Mouse (Mus musculus) intestine, embryonic 14.5 days (tissue): ENCODE results near the gene 4930402F06Rik. TPM values are rescaled to one million over a fixed set of nuclear protein-coding genes. Genes with fewer than 3 reads are reported as not detected.

Experiments used
- ATAC-seq: fragments of 200-750 bp; cut with Nextera tagmentation; replicated peaks from 2 replicates; pipeline ENCODE4 v1.8.0; 2017; ENCODE audit warnings: low read depth, moderate number of reproducible peaks, moderate TSS enrichment, moderate library complexity; ENCODE audit not compliant: low FRiP score, low TSS enrichment
- DNase-seq: peaks from one replicate; pipeline ENCODE4 v3.0.0-alpha.2; 2018; ENCODE audit warnings: low spot score
- H3K27ac ChIP-seq: fragments of 300-500 bp; sonication (generic); 2 replicates; pipeline ENCODE4 v1.5.1; 2014; ENCODE audit warnings: low read depth, mild to moderate bottlenecking, control low read depth
- H3K27me3 ChIP-seq: fragments of 300-500 bp; sonication (generic); replicated peaks from 2 replicates; pipeline ENCODE4 v1.6.1; 2014; ENCODE audit warnings: low read length, control low read depth; ENCODE audit not compliant: control insufficient read depth, insufficient read depth
- H3K36me3 ChIP-seq: fragments of 300-500 bp; sonication (generic); 2 replicates; pipeline ENCODE4 v1.6.1; 2014; ENCODE audit warnings: low read length, control low read depth; ENCODE audit not compliant: control insufficient read depth, insufficient read depth
- H3K4me1 ChIP-seq: fragments of 300-500 bp; sonication (generic); replicated peaks from 2 replicates; pipeline ENCODE4 v1.6.1; 2014; ENCODE audit warnings: low read length, control low read depth, mixed read lengths; ENCODE audit not compliant: control insufficient read depth, insufficient read depth
- H3K4me2 ChIP-seq: fragments of 300-500 bp; sonication (generic); 2 replicates; pipeline ENCODE4 v1.6.1; 2014; ENCODE audit warnings: low read length
- H3K4me3 ChIP-seq: fragments of 300-500 bp; sonication (generic); 2 replicates; pipeline ENCODE4 v1.5.1; 2014; ENCODE audit warnings: low read depth, low read length, control low read depth, mixed read lengths
- H3K9ac ChIP-seq: fragments of 300-500 bp; sonication (generic); 2 replicates; pipeline ENCODE4 v1.6.1; 2014; ENCODE audit warnings: mild to moderate bottlenecking, low read length
- H3K9me3 ChIP-seq: fragments of 300-500 bp; sonication (generic); 2 replicates; pipeline ENCODE4 v1.6.1; 2016; ENCODE audit warnings: low read length, control low read depth; ENCODE audit not compliant: control insufficient read depth
- WGBS: fragments of 180-500 bp; shearing (Covaris S2); extraction: QIAGEN DNeasy Blood & Tissue Kit; methylation state at CpG from one replicate; pipeline ENCODE4 v1.1.7; 2014; 5-methylcytosine and 5-hydroxymethylcytosine counted together
- polyA plus RNA-seq: library from polyadenylated mRNA; unstranded; fragments of >200 nt; fragmentation: Nextera tagmentation; extraction: Ambion mirVana; gene quantifications from 2 replicates; pipeline ENCODE4 v1.2.1, GENCODE M21; 2014

4930402F06Rik gene
- polyA plus RNA-seq, 1 experiment from 2014 or later: not detected

DNA sequence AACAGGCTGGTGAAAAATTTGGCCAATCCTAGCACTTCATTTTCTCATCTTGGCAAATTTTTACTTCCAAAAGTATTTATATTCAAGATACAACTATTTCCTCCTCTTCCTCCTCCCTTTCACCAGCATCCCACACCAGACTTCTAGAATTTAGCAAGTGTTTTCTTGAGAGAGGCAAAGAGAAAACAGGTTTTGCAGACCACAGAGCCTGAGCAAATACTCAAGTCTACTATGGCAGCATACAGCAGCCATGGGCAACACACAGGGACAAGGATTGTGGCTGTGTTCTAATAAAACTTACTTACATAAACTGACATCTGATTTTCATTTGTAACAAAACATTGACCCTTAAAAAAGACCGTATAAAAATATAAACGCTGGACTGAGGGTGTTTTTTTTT is 65.8 kb downstream of the 4930402F06Rik start:
- Histone ChIP-seq H3K4me1 (peaks cover 10% of the 10 kb centered on the region), H3K27me3 (no peaks in the 10 kb centered on the region), H3K27ac (no peak overlapping the region), H3K4me3 (no peak overlapping the region), H3K9ac (no peak overlapping the region), H3K36me3 (no peaks in the 10 kb centered on the region), H3K9me3 (no peaks in the 10 kb centered on the region), H3K4me2 (no peak overlapping the region)
- DNase-seq (no peak), ATAC-seq (no peak)
- WGBS: 62% methylated on average over 2 of the region's 2 CpGs

DNA sequence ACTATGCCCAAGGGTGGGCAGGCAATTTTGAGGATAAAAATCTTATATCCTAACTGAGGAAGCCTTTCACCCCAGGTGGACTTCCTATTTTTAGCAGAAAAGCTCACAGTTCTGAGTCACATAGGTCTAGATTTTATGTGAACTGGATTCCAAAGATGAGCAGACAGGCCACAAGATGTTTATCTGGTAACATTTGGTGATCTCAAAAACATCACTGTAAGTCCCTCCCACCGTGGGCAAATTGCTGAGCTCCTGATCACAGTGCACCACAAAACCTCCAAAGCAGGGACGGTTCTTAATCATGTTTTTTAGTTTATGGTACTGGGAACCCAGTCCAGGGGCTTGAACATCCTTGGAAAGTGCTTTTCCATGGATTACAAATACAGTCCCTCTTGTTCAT is 67.9 kb downstream of the 4930402F06Rik start:
- Histone ChIP-seq H3K27me3 (no peaks in the 10 kb centered on the region), H3K27ac (no peak overlapping the region), H3K4me1 (peaks cover 11% of the 10 kb centered on the region), H3K4me2 (no peak overlapping the region), H3K9ac (no peak overlapping the region), H3K36me3 (no peaks in the 10 kb centered on the region), H3K9me3 (no peaks in the 10 kb centered on the region), H3K4me3 (no peak overlapping the region)
- DNase-seq (no peak), ATAC-seq (no peak)
- WGBS: 74% methylated on average over 2 of the region's 2 CpGs

GRCm38 (mm10) chr2:35328064-35328792 is 68.7 kb downstream of the 4930402F06Rik start:
- H3K27me3 ChIP-seq: no peaks in the 10 kb centered on the region
- H3K4me1 ChIP-seq: peaks cover 11% of the 10 kb centered on the region
- no peaks in the 10 kb centered on the region for H3K9me3 ChIP-seq
- DNase-seq (no peak), ATAC-seq (no peak)
- 41% methylated on average over 11 of the region's 11 CpGs for WGBS
- no peak overlapping the region for H3K27ac ChIP-seq
- no peak overlapping the region for H3K4me2 ChIP-seq
- peaks cover 5% of the 10 kb centered on the region; the same call in 1 of the 2 replicates for H3K36me3 ChIP-seq
- no peak overlapping the region for H3K9ac ChIP-seq
- no peak overlapping the region for H3K4me3 ChIP-seq

- DNase-seq: no peak
- no peaks in the 10 kb centered on the region for H3K9me3 ChIP-seq
- 61% methylated on average over 10 of the region's 10 CpGs for WGBS
- H3K4me2 ChIP-seq: no peak overlapping the region
- no peak overlapping the region for H3K9ac ChIP-seq
- no peak overlapping the region for H3K27ac ChIP-seq
- ATAC-seq: no peak
- no peak overlapping the region for H3K4me3 ChIP-seq
- peaks cover 11% of the 10 kb centered on the region for H3K4me1 ChIP-seq
- peaks cover 12% of the 10 kb centered on the region for H3K36me3 ChIP-seq
- H3K27me3 ChIP-seq: no peaks in the 10 kb centered on the region
These were observed 69.4 kb downstream of the 4930402F06Rik start for GRCm38 (mm10) chr2:35327583-35327982.

DNA sequence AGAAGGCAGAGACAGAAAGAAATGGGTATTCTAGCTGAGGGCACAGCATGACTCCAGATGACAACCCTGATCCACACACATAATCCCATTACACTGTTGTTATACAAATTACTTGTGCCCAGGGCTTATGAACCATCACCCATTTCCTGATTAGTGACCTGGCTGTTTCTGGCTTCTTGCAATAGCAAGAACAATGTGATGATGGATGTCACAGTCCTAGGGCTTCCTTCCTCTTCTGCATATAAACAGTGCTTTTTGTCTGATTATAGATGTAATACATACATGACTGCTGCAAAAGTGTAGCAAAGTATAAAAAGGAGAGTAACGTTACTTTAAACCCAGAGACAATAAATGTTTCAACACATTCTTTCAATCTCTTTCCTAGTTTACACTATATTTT is 70.0 kb downstream of the 4930402F06Rik start:
- Histone ChIP-seq H3K27me3 (no peaks in the 10 kb centered on the region), H3K9me3 (no peaks in the 10 kb centered on the region), H3K9ac (no peak overlapping the region), H3K4me3 (no peak overlapping the region), H3K36me3 (peaks cover 18% of the 10 kb centered on the region), H3K4me2 (no peak overlapping the region), H3K4me1 (peaks cover 11% of the 10 kb centered on the region), H3K27ac (no peak overlapping the region)
- ATAC-seq (no peak), DNase-seq (no peak)
- WGBS: 29% methylated on average over 1 of the region's 1 CpGs

DNA sequence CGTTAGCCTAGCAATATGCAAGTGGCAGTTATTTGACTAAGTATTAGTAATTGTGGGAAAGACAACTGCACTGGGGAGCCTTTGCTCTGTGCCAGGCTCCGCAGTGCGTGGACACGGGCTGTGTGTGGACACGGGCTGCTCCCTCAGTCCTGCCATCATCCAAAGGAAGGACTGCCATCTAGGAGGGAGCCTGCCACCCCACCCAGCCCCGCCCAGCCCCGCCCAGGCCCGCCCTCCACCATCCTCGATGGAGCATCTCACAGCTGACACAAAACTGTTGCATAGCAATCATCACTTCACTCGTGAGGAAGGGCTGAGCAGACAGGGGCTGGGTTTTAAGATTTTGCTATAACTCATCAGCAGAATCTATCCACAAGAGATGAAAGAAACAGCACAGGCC is 71.0 kb downstream of the 4930402F06Rik start:
- Histone ChIP-seq H3K27me3 (no peaks in the 10 kb centered on the region), H3K4me3 (no peak overlapping the region), H3K9ac (no peak overlapping the region), H3K4me1 (peaks cover 11% of the 10 kb centered on the region), H3K4me2 (no peak overlapping the region), H3K9me3 (no peaks in the 10 kb centered on the region), H3K36me3 (peaks cover 28% of the 10 kb centered on the region), H3K27ac (no peak overlapping the region)
- ATAC-seq (no peak), DNase-seq (no peak)
- WGBS: 62% methylated on average over 10 of the region's 10 CpGs

Other genes starting within 250 kb of the 4930402F06Rik start
- 258 and 299 TPM in 2 replicates for gene Rab14, start 196.1 kb downstream of the 4930402F06Rik start, polyA plus RNA-seq
- 190 and 194 TPM in 2 replicates for gene Gsn, start 140.8 kb downstream of the 4930402F06Rik start, polyA plus RNA-seq
- 62.7 and 77.2 TPM in 2 replicates for gene Stom, start 60.2 kb downstream of the 4930402F06Rik start, polyA plus RNA-seq
- gene 4930568D16Rik, start 29.4 kb downstream of the 4930402F06Rik start, polyA plus RNA-seq: not detected in 2 replicates
- gene Ggta1, start 66.1 kb upstream of the 4930402F06Rik start, polyA plus RNA-seq: 20.1 and 20.8 TPM in 2 replicates
- gene Dab2ip, start 161.1 kb upstream of the 4930402F06Rik start, polyA plus RNA-seq: 43.3 and 47.8 TPM in 2 replicates